Mouse (Mus musculus): Measurements from ENCODE around the gene Tubb4a.
"Not testable (repeated sequence)": the region's sequence is repeated elsewhere in the genome, so short reads cannot be mapped to it uniquely, and the experiment has no call there.

The Tubb4a gene

GRCm38 (mm10) chr17:57087049-57087832 is at the start of gene Tubb4a:
Gene Tubb4a (minus strand): TSS chr17:57087782.
- DNase-seq (ENCODE audit: low spot score), result no peak

GRCm38 (mm10) chr17:57135635-57136034 is 48.1 kb upstream of the Tubb4a start:
- DNase-seq (ENCODE audit: low spot score), result no peak

GRCm38 (mm10) chr17:57134693-57135092 is 47.1 kb upstream of the Tubb4a start:
- DNase-seq (ENCODE audit: low spot score), result no peak

GRCm38 (mm10) chr17:57134021-57134420 is 46.4 kb upstream of the Tubb4a start:
- not testable (repeated sequence) for DNase-seq (ENCODE audit: low spot score)

- DNase-seq (ENCODE audit: low spot score), result no peak
Measured at GRCm38 (mm10) chr17:57131793-57132192, 44.2 kb upstream of the Tubb4a start.

- no peak for DNase-seq (ENCODE audit: low spot score)
Measured at GRCm38 (mm10) chr17:57125853-57126622, 38.5 kb upstream of the Tubb4a start.

- no peak for DNase-seq (ENCODE audit: low spot score)
Measured at GRCm38 (mm10) chr17:57124792-57125191, 37.2 kb upstream of the Tubb4a start.

GRCm38 (mm10) chr17:57123192-57124118 is 35.9 kb upstream of the Tubb4a start:
- no peak for DNase-seq (ENCODE audit: low spot score)

- DNase-seq (ENCODE audit: low spot score), result no peak
Measured at GRCm38 (mm10) chr17:57121856-57122255, 34.3 kb upstream of the Tubb4a start.

- DNase-seq (ENCODE audit: low spot score), result no peak
Measured at GRCm38 (mm10) chr17:57118524-57119349, 31.2 kb upstream of the Tubb4a start.

- DNase-seq (ENCODE audit: low spot score), result no peak
Measured at GRCm38 (mm10) chr17:57116801-57117200, 29.2 kb upstream of the Tubb4a start.

- DNase-seq (ENCODE audit: low spot score), result no peak
Measured at GRCm38 (mm10) chr17:57112768-57113474, 25.3 kb upstream of the Tubb4a start.

GRCm38 (mm10) chr17:57110005-57110404 is 22.4 kb upstream of the Tubb4a start:
- no peak for DNase-seq (ENCODE audit: low spot score)

- no peak for DNase-seq (ENCODE audit: low spot score)
Measured at GRCm38 (mm10) chr17:57108666-57109171, 21.1 kb upstream of the Tubb4a start.

- DNase-seq (ENCODE audit: low spot score), result no peak
Measured at GRCm38 (mm10) chr17:57108040-57108665, 20.6 kb upstream of the Tubb4a start.

GRCm38 (mm10) chr17:57107064-57107463 is 19.5 kb upstream of the Tubb4a start:
- no peak for DNase-seq (ENCODE audit: low spot score)

- DNase-seq (ENCODE audit: low spot score), result no peak
Measured at GRCm38 (mm10) chr17:57106035-57106368, 18.4 kb upstream of the Tubb4a start.

- peak; percentile 15 for DNase-seq (ENCODE audit: low spot score)
Measured at GRCm38 (mm10) chr17:57105181-57106034, 17.8 kb upstream of the Tubb4a start, which contains the start of gene Tnfsf9. Gene Tnfsf9 (plus strand): TSS chr17:57105325.

GRCm38 (mm10) chr17:57104496-57104895 is 16.9 kb upstream of the Tubb4a start:
- no peak for DNase-seq (ENCODE audit: low spot score)
